ENCODE assay signal across 18 mouse cellular contexts in genomic region chr1:30017596-30017995, GRCm38 (mm10).
DNase-seq lines count a peak whose midpoint lies in the region; ATAC-seq lines count a peak whose summit lies in the region.
"Had no signal": no experiment of that assay in that cellular context is flagged by ENCODE, and none has a peak within 500 bp of the region (broad histone marks: within the 10 kb centered on the region; RNA-seq: fewer than 3 reads in every experiment).

No protein-coding gene starts in this region.

- H3K4me2 ChIP-seq in limb, embryonic 13.5 days (replicated peaks) = no peak overlapping the region
- H3K4me2 ChIP-seq: heart, embryonic 15.5 days; hindbrain, embryonic 12.5 days; liver, embryonic 11.5 days; lung, embryonic 15.5 days; neural tube, embryonic 12.5 days had no signal

- H3K27me3 ChIP-seq in limb, embryonic 13.5 days = no peaks in the 10 kb centered on the region
- no peaks in the 10 kb centered on the region for H3K27me3 ChIP-seq in limb, embryonic 10.5 days (ENCODE audit: low read depth, poor library complexity, severe bottlenecking)
- H3K27me3 ChIP-seq: heart, embryonic 15.5 days; hindbrain, embryonic 12.5 days; lung, embryonic 15.5 days; megakaryocyte, embryonic 14.5 days; neural tube, embryonic 12.5 days had no signal

- peak; percentile 64; the same call in 1 of the 2 replicates for ATAC-seq in limb, embryonic 13.5 days (ENCODE audit: low FRiP score, low read depth)

- H3K9ac ChIP-seq in limb, embryonic 13.5 days = no peak overlapping the region
- H3K9ac ChIP-seq: heart, embryonic 15.5 days; hindbrain, embryonic 12.5 days; lung, embryonic 15.5 days; neural tube, embryonic 12.5 days had no signal

- no peaks in the 10 kb centered on the region for H3K4me1 ChIP-seq in limb, embryonic 13.5 days
- H3K4me1 ChIP-seq in limb, embryonic 10.5 days = no peaks in the 10 kb centered on the region
- H3K4me1 ChIP-seq: heart, embryonic 15.5 days; hindbrain, embryonic 12.5 days; lung, embryonic 15.5 days; megakaryocyte, embryonic 14.5 days; neural tube, embryonic 12.5 days had no signal

- no peak overlapping the region for H3K4me3 ChIP-seq in limb, embryonic 13.5 days
- H3K4me3 ChIP-seq in limb, embryonic 10.5 days = no peak overlapping the region
- H3K4me3 ChIP-seq: heart, embryonic 15.5 days; hindbrain, embryonic 12.5 days; lung, embryonic 15.5 days; megakaryocyte, embryonic 14.5 days; neural tube, embryonic 12.5 days had no signal

- H3K36me3 ChIP-seq in limb, embryonic 13.5 days = no peaks in the 10 kb centered on the region
- no peaks in the 10 kb centered on the region for H3K36me3 ChIP-seq in limb, embryonic 10.5 days
- H3K36me3 ChIP-seq: heart, embryonic 15.5 days; hindbrain, embryonic 12.5 days; lung, embryonic 15.5 days; neural tube, embryonic 12.5 days had no signal

- H3K9me3 ChIP-seq in limb, embryonic 13.5 days = no peaks in the 10 kb centered on the region
- H3K9me3 ChIP-seq in limb, embryonic 10.5 days (replicated peaks) = no peaks in the 10 kb centered on the region
- H3K9me3 ChIP-seq: heart, embryonic 15.5 days; hindbrain, embryonic 12.5 days; lung, embryonic 15.5 days; megakaryocyte, embryonic 14.5 days; neural tube, embryonic 12.5 days had no signal

- H3K27ac ChIP-seq in limb, embryonic 13.5 days = no peak overlapping the region
- H3K27ac ChIP-seq in limb, embryonic 10.5 days = no peak overlapping the region
- H3K27ac ChIP-seq: heart, embryonic 15.5 days; hindbrain, embryonic 12.5 days; lung, embryonic 15.5 days; neural tube, embryonic 12.5 days had no signal

- peak; percentile 24 to 73 for DNase-seq in frontal cortex, adult 2 months (ENCODE audit: extremely low spot score in 1 of 2, low spot score in 1 of 2)
- no peak for DNase-seq in frontal cortex, postnatal 14 days (ENCODE audit: low spot score in 2 of 2)
- no peak for DNase-seq in limb, embryonic 10.5 days (ENCODE audit: low spot score)
- DNase-seq in fibroblast of lung, adult 2 months (ENCODE audit: low read depth) = peak; percentile 19
- peak; percentile 5 for DNase-seq in right cerebral cortex, postnatal 25 days
- no peak for DNase-seq in thymus, postnatal 4 days
- DNase-seq: adrenal gland, adult 2 months; cerebellum, postnatal 25 days; kidney, adult 11 months; kidney, postnatal 36 days; thymus, adult 18-20 months had no signal

Comparison
In these comparisons a context has a peak if more than half of its experiments do, and no peak if none do; other contexts are left out.
1. DNase-seq: peak in frontal cortex, adult 2 months (2 of 2), fibroblast of lung, adult 2 months (single experiment) and right cerebral cortex, postnatal 25 days (single experiment); none in frontal cortex, postnatal 14 days (0 of 2), limb, embryonic 10.5 days (single experiment) and thymus, postnatal 4 days (single experiment).